Mouse (Mus musculus) lung, embryonic 14.5 days (tissue): ENCODE measurements around the gene 1600014C23Rik. TPM values are rescaled to one million over a fixed set of nuclear protein-coding genes. Genes with fewer than 3 reads are reported as not detected.

ENCODE experiments used
- ATAC-seq: fragments of 200-750 bp; cut with Nextera tagmentation; 2 replicates; pipeline ENCODE4 v1.8.0; 2017; ENCODE audit warnings: mild to moderate bottlenecking, moderate TSS enrichment, moderate library complexity; ENCODE audit not compliant: insufficient read depth
- DNase-seq: peaks from one replicate; pipeline ENCODE4 v3.0.0-alpha.2; 2015
- H3K27ac ChIP-seq: fragments of 300-500 bp; sonication (generic); 2 replicates; pipeline ENCODE4 v1.5.1; 2014; ENCODE audit warnings: low read depth, mild to moderate bottlenecking, moderate library complexity
- H3K27me3 ChIP-seq: fragments of 300-500 bp; sonication (generic); 2 replicates; pipeline ENCODE4 v1.6.1; 2014; ENCODE audit warnings: low read length, control low read depth; ENCODE audit not compliant: insufficient read depth
- H3K36me3 ChIP-seq: fragments of 300-500 bp; sonication (generic); 2 replicates; pipeline ENCODE4 v1.6.1; 2014; ENCODE audit warnings: control low read depth; ENCODE audit not compliant: insufficient read depth
- H3K4me1 ChIP-seq: fragments of 300-500 bp; sonication (generic); 2 replicates; pipeline ENCODE4 v1.6.1; 2014; ENCODE audit warnings: antibody characterized with exemption, control low read depth; ENCODE audit not compliant: insufficient read depth
- H3K4me2 ChIP-seq: fragments of 300-500 bp; sonication (generic); 2 replicates; pipeline ENCODE4 v1.6.1; 2014; ENCODE audit warnings: mild to moderate bottlenecking
- H3K4me3 ChIP-seq: fragments of 300-500 bp; sonication (generic); 2 replicates; pipeline ENCODE4 v1.5.1; 2014; ENCODE audit warnings: low read depth, low read length
- H3K9ac ChIP-seq: fragments of 300-500 bp; sonication (generic); 2 replicates; pipeline ENCODE4 v1.6.1; 2014
- H3K9me3 ChIP-seq: fragments of 300-500 bp; sonication (generic); 2 replicates; pipeline ENCODE4 v1.6.1; 2016; ENCODE audit warnings: low read depth, low read length, control low read depth
- CTCF ChIP-seq: IDR thresholded peaks from 2 replicates; pipeline ENCODE4 v1.5.1; 2016; ENCODE audit warnings: antibody characterized with exemption, low read depth
- WGBS: fragments of 180-500 bp; shearing (Covaris S2); extraction: QIAGEN DNeasy Blood & Tissue Kit; methylation state at CpG from one replicate; pipeline ENCODE4 v1.1.7; 2014; 5-methylcytosine and 5-hydroxymethylcytosine counted together
- polyA plus RNA-seq: library from polyadenylated mRNA; unstranded; fragments of >200 nt; fragmentation: Nextera tagmentation; extraction: Ambion mirVana; gene quantifications from 2 replicates; pipeline ENCODE4 v1.2.1, GENCODE M21; 2014

1600014C23Rik gene
- polyA plus RNA-seq, 1 experiment from 2014 or later = not detected

GRCm38 (mm10) chr17:45700496-45701235 lies 33.0 kb downstream of the 1600014C23Rik start:
- no peak for TF ChIP-seq CTCF
- peaks cover 27% of the 10 kb centered on the region for H3K36me3 ChIP-seq
- no peaks in the 10 kb centered on the region for H3K27me3 ChIP-seq
- DNase-seq = no peak
- H3K27ac ChIP-seq = no peak overlapping the region
- H3K9me3 ChIP-seq = no peaks in the 10 kb centered on the region
- H3K9ac ChIP-seq = no peak overlapping the region; the same call in 1 of the 2 replicates
- H3K4me1 ChIP-seq = peaks cover 3% of the 10 kb centered on the region; the same call in 1 of the 2 replicates
- no peak for ATAC-seq
- no peak overlapping the region for H3K4me3 ChIP-seq
- H3K4me2 ChIP-seq = no peak overlapping the region
- WGBS = 41% methylated on average over 9 of the region's 16 CpGs

- H3K4me3 ChIP-seq = no peak overlapping the region
- H3K4me1 ChIP-seq = peaks cover 6% of the 10 kb centered on the region; the same call in 1 of the 2 replicates
- no peaks in the 10 kb centered on the region for H3K9me3 ChIP-seq
- H3K27me3 ChIP-seq = no peaks in the 10 kb centered on the region
- H3K36me3 ChIP-seq = peaks cover 27% of the 10 kb centered on the region
- 72% methylated on average over 3 of the region's 3 CpGs for WGBS
- H3K4me2 ChIP-seq = no peak overlapping the region
- H3K27ac ChIP-seq = no peak overlapping the region
- DNase-seq = no peak
- ATAC-seq = no peak
- TF ChIP-seq CTCF = no peak
- H3K9ac ChIP-seq = no peak overlapping the region
These were observed 34.5 kb downstream of the 1600014C23Rik start for GRCm38 (mm10) chr17:45699039-45699740.

DNA sequence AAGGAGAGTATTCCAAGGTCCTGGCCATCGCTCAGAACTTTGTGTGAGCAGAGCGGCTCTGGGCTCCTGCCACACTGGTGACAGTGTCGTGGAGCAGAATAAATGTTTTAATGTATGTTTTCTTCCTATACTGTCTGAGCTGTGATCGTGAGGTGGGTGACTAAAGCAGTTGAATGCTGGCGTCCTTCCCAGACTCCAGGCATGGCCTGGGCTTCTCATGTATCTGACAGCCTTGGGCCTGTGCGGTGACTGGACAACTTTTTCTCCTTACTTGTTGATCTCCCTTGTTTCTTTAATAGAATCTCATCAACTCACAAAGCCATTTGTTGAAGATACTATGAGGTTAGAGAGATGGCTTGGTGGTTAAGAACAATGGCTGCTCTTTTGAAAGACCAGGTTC lies 35.3 kb downstream of the 1600014C23Rik start:
- Histone ChIP-seq H3K27me3 (no peaks in the 10 kb centered on the region), H3K9ac (no peak overlapping the region), H3K9me3 (no peaks in the 10 kb centered on the region), H3K4me2 (no peak overlapping the region), H3K4me1 (peaks cover 10% of the 10 kb centered on the region; the same call in 1 of the 2 replicates), H3K4me3 (no peak overlapping the region), H3K27ac (no peak overlapping the region), H3K36me3 (peaks cover 27% of the 10 kb centered on the region)
- DNase-seq = peak; percentile 53
- ATAC-seq = no peak
- no peak for TF ChIP-seq CTCF
- 58% methylated on average over 6 of the region's 6 CpGs for WGBS

DNA sequence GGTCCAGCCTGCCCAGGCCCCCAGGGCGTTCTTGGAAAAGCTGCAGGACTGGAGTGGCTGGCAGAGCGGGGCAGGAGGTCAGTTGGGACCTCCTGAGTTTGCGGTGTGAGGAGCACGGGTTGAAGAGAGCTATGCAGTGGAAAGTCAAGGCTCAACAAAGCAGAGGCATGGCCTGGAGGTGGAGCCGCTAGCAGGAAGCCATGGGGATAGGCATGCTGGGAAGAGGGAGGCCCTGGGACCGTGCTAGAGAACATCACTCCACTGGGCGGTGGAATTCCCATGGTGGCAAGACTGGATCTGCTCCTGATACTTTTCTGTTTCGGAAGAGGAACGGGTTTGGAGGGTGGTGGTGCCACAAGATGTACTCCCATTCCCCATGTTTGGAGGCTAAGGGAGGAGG lies 36.7 kb downstream of the 1600014C23Rik start:
- 85% methylated on average over 9 of the region's 9 CpGs for WGBS
- Histone ChIP-seq H3K4me1 (peaks cover 16% of the 10 kb centered on the region; the same call in 1 of the 2 replicates), H3K27ac (no peak overlapping the region)

DNA sequence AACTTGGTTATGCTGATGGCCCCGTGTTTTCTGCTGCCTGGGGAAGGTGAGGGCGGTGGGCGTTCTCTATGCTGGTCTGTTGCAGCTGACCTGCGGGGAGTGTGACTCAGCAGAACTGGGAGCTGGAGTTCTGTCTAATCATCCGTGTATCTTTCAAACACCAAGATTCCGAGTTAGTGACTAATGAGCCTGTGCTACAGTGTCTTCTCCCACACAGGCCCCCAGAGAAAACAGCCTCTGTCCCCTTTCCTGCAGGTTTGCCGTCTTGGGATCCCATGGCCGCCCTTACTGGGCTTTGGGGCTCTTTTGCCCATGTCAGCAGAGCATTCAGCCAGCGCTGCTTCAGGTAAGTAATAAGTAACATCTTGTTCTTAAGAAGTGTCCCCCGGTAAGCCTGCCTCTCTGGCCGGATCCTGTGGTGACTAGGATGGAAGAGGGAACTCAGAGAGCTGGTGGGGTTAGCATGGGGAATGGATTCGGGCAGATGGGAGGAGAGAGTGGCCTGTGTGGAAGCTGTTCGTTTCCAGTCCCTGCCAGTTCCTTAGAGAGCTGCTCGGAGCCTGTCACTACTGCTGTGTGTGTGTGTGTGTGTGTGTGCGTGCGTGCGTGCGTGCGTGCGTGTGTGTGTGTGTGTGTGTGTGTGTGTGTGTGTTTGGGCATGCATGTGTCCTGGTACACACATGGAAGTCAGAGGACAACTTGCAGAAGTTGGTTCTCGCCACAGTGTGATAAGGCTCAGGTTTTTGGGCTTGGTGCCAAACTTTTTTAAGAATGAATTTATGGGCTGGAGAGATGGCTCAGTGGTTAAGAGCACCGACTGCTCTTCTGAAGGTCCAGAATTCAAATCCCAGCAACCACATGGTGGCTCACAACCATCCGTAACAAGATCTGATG lies 38.2 kb downstream of the 1600014C23Rik start:
- Histone ChIP-seq H3K4me2 (no peak overlapping the region), H3K4me3 (no peak overlapping the region), H3K9ac (no peak overlapping the region; the same call in 1 of the 2 replicates), H3K27ac (no peak overlapping the region), H3K36me3 (peaks cover 27% of the 10 kb centered on the region), H3K27me3 (no peaks in the 10 kb centered on the region), H3K9me3 (no peaks in the 10 kb centered on the region), H3K4me1 (peaks cover 16% of the 10 kb centered on the region; the same call in 1 of the 2 replicates)
- peak; percentile 62 for DNase-seq
- no peak for TF ChIP-seq CTCF
- ATAC-seq = no peak
- WGBS = 58% methylated on average over 23 of the region's 23 CpGs

More for the DNA sequence above, 36.7 kb downstream of the 1600014C23Rik start:
- Histone ChIP-seq H3K4me3 (no peak overlapping the region), H3K27me3 (no peaks in the 10 kb centered on the region), H3K4me2 (no peak overlapping the region), H3K9ac (no peak overlapping the region), H3K36me3 (peaks cover 27% of the 10 kb centered on the region), H3K9me3 (no peaks in the 10 kb centered on the region)
- TF ChIP-seq CTCF = no peak
- no peak for DNase-seq
- no peak for ATAC-seq

DNA sequence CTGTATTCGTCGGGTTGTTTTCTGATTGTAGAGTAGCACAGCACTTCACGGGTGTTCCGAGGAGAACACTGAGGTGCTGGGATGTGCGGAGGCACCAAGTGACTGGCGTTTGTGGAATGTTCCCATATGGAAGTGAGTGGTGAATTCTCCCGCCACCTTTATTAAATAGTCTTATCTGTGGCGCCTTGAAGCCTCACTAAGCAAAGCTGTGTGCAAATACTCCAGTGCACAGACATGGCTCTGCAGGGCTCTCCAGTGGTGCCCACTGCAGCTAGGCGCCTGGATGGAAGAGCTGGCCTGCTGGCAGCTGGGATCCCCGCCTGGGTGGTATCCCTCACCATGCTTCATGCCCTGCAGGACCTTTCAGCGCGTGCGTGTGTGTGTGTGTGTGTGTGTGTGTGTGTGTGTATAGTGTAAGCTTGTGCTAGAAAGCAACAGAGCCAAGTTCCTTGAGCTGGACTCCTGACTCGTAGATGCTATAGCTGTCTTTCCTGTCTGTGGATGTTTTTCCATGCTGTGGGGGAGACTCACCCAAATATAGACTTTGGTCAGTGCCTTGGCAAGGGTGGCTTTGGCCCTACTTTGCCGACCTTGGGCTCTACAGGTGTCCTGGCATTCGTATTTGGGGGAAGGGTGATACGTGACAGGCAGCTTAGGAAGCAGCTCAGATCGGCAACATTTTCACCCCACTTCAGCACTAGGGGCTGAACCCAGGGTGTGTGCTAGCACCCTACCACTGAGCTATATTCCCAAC lies 39.7 kb downstream of the 1600014C23Rik start:
- H3K4me3 ChIP-seq = no peak overlapping the region
- DNase-seq (peak; percentile 56), ATAC-seq (peak; percentile 77; the same call in 1 of the 2 replicates)
- peaks cover 19% of the 10 kb centered on the region for H3K36me3 ChIP-seq
- H3K4me2 ChIP-seq = peak overlapping the region; percentile 18
- 33% methylated on average over 18 of the region's 18 CpGs for WGBS
- peaks cover 14% of the 10 kb centered on the region; the same call in 1 of the 2 replicates for H3K4me1 ChIP-seq
- TF ChIP-seq CTCF = no peak
- no peak overlapping the region for H3K9ac ChIP-seq
- 0 out of 2 replicates have a peak overlapping the region, but pooled peaks have one; percentile 42 for H3K27ac ChIP-seq
- no peaks in the 10 kb centered on the region for H3K27me3 ChIP-seq
- H3K9me3 ChIP-seq = no peaks in the 10 kb centered on the region
